Mouse (Mus musculus) A20 (cell line): ENCODE data around the gene 1700001C19Rik.

Experiments
- DNase-seq: peaks from one replicate; pipeline ENCODE4 v3.0.0-alpha.2; 2011; ENCODE audit warnings: low read depth, low spot score

1700001C19Rik gene

GRCm38 (mm10) chr17:47436907-47437547, at the start of gene 1700001C19Rik:
Gene 1700001C19Rik (minus strand): TSS chr17:47437376.
- no peak for DNase-seq

GRCm38 (mm10) chr17:47485791-47486190, 48.6 kb upstream of the 1700001C19Rik start:
- DNase-seq = peak; percentile 44

- no peak for DNase-seq
Measured at GRCm38 (mm10) chr17:47484993-47485392, 47.8 kb upstream of the 1700001C19Rik start.

DNA sequence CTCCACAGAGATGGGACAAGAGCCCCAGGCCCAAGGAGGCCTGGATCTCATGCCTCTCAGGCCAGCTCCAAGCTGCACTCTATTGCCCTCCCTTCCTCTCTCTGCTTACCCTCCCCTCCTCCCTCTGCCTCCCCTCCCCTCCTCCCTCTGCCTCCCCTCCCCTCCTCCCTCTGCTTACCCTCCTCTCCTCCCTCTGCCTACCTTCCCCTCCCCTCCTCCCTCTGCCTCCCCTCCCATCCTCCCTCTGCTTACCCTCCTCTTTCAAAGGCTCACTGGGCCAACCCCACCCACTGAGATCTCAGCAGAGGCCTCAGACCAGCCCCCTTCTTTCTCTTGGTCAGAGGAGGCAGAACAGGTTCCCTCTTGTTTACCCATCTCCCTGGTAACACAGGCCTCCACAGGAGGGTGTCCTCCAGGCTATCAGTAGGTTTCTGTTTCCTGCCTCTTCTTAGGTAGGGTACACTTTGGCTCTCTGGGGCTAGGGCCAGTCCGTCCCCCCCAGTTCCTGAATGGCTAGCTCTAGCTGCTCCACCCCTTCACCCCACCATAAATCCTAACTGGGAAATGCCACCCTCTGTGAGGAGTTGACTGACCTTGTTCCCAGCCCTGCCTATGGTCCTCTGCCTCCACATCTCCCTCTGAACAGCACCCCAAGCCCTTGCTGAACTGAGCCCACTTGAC, 47.2 kb upstream of the 1700001C19Rik start:
- peak; percentile 26 for DNase-seq

DNA sequence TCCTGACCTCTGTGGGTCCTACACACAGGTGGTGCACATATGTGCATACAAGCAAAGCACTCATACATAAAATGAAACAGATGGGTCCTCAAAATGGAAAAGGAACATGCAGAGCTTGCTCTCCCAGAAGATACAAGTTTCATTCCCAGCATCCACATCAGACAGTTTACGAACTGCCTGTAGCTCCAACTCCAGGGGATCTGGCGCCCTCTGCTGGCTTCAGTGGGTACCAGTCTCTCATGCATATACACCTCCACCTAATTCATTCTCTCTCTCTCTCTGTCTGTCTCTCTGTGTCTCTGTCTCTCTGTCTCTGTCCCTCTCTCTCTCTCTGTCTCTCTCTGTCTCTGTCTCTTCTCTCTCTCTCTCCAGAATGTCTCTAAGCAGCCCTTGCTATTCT, 45.2 kb upstream of the 1700001C19Rik start:
- peak; percentile 69 for DNase-seq

- no peak for DNase-seq
Measured at GRCm38 (mm10) chr17:47479887-47480286, 42.7 kb upstream of the 1700001C19Rik start.

- peak; percentile 50 for DNase-seq
Measured at GRCm38 (mm10) chr17:47475714-47476113, 38.5 kb upstream of the 1700001C19Rik start.

DNA sequence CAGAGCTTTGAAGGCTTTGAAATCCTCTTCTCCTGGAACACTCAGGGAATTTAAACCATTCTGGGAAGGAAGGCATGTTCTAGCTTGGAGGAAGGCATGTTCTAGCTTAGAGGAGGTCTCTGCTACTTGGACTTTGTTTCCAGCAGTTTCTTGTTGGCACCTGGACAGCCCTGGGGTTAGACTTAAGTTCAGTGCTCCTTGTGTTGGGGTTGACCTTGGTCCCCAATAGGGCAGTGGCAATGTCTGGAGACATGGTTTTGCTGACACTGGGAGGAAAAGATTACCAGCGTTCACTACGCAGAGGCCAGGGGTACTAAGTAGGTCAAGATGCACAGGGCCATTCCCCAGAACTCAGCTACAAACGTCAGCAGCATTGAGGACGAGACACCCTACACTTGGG, 38.0 kb upstream of the 1700001C19Rik start:
- no peak for DNase-seq

- DNase-seq = no peak
Measured at GRCm38 (mm10) chr17:47474250-47474649, 37.1 kb upstream of the 1700001C19Rik start.

GRCm38 (mm10) chr17:47473434-47473974, 36.3 kb upstream of the 1700001C19Rik start:
- DNase-seq = peak; percentile 64

DNA sequence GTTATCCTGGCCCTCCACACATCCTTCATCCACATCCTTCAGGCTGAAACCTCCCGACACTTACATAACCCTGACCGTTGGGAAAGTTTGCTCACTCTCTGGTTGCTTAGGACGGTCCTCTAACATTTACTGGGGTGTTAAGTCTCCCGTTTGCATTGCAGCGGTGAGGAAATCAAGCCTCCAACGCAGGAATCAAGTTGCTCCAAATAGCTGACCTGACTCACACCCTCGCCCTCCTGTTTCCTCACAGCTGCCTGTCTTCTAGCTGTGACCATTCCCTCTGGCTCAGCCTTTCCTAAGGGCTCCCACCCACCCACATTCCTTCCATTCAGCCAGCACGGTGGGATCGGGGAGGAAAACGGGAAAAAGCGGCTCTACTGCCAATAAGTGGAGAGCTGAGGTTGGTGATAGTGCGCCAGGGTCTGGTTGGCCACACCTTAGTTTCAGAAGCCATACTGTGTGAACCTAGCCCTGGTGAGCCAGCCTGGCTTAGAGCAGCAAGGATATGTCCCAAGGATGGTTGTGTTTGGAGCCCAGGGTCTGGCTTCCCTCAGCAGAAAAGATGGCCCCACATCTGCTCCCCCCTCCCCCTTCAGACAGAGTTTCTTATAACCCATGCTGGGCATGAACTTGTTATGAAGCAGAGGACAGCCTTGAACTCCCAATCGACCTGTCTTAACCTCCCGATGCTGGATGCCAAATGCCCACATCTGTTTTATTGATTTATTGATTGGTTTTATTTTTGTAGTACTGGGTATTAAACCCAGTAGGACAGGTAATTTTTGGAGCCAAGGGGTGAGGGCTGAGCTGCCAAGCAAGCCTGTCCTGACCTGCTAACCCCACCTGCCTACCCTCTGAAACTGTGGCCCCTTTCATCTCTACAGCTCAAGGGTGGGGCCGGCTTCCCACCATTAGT, 35.5 kb upstream of the 1700001C19Rik start:
- DNase-seq = no peak

- DNase-seq = no peak
Measured at GRCm38 (mm10) chr17:47470686-47471085, 33.5 kb upstream of the 1700001C19Rik start.

DNA sequence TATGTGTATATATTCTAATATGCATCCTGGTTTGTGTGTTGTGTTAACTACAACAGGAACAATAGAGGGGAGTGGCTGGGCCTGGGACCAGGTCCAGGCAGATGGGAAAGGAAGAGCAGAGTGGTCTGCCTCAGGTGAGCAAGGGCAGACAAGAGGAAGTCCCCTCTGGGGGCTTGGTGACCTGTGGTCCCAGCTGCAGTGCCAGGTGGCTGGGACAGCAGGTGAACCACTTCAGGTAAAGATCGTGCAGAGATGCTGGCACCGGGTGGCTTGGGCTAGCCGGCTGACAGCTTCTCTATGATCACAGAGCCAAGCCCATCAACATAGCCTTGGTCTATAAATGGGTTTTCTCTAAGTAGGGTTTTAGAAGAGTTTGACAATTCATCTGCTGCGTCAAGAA, 32.9 kb upstream of the 1700001C19Rik start:
- no peak for DNase-seq

- no peak for DNase-seq
Measured at GRCm38 (mm10) chr17:47469642-47470041, 32.5 kb upstream of the 1700001C19Rik start.

DNA sequence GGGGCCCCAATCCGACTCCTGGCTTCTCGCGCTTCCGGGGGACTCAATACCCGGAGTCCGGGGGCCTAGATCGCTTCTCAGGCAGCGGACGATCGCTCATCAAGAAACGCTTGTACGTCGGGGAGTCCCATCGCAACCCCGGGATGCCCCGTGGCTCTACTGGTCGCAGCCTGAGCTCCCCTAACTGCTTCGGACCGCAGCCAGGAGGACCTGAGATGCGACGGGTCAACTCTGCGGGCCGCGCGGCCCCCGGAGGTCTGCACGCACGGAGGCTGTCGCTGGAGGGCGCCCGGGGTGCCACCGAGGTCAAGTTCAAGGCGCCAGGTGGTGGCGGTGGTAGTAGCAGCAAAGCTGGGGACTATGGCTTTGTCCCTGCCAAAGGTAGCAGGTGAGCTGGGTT, 31.3 kb upstream of the 1700001C19Rik start:
- no peak for DNase-seq

GRCm38 (mm10) chr17:47468063-47468462, 30.9 kb upstream of the 1700001C19Rik start:
- no peak for DNase-seq

GRCm38 (mm10) chr17:47467659-47468058, 30.5 kb upstream of the 1700001C19Rik start:
- DNase-seq = no peak

GRCm38 (mm10) chr17:47466284-47466683, 29.1 kb upstream of the 1700001C19Rik start:
- no peak for DNase-seq

DNA sequence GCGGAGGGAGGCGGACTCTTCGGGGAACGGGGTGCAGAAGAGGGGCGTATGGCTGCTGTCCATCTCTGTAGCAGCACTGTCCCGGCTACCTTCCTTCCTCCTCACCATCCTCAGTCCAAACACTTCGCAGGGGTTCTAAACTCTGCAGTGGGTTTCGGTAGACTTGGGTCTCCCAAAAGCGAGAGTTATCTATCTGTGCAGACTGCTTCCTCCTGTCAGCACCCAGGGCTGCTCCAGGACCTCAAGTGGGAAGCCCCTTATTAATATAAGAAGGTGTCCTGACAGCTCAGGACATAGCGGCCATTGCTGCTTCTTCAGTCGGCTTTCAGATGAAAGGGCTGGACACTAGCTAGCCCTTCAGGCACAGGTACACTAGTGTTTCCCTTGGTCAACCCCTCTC, 27.8 kb upstream of the 1700001C19Rik start:
- DNase-seq = no peak

DNA sequence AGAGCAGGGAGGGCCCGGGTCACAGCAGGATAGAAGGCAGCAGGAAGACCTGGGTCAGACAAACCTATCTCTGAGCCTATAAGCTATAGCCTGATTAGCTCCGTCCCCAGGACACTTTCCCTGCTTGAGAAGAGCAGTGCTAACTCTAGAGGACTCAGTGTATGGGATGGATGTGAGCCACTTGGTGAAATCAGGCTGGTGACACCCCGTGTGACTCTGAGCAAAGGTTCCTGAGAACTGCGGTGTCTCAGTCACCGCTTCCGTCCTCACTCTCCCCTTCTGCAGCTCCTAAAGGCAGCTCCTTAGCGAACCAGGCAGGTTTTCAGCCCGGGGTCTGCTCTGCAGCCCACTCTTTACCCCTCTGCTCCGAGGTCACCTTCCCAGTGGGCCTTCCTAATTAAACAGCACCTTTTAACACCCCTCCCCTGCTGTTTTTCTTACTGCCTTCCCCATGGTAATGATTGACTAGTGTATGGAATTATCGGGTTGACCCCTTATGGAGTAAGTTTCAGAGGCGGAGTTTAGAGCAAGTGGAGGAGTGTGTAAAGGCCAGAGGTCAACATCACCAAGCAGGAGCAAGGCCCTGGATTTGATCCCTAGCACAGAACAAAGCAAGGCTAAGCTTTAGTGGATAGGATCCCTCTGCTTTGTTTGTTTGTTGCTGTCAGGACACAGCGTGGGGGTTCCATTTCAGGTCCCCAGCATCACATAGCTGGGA, 27.2 kb upstream of the 1700001C19Rik start:
- DNase-seq = no peak

DNA sequence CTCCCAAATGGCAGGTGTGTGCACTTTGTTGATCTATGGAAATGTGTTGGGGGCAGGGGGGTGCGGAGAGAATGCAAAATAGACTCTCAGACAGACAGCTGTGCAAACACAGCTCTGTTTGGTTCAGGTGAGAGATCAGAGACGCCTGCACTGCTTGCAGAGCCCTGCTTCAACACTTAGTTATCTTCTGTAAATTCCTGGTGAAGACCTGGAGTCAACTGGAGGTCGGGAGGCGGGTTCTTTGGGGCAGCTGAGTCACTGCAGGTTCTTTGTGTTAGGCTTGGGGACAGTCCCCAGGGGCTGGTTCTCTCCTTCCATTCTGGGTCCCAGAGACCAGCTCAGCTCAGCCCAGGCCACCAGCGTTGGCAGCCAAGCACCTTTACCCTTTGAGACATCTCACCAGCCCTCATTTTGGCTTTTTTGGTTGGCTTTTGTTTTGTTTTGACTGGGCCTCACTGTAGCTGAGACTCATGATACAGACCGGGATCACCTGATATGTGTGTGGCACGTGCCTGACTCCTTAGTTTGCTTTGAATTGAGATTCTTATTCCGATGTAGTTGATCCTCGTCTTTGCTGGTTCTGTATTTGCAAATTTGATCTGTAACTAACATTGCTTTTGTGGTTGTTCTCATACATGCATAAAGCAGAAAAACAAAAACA, 25.7 kb upstream of the 1700001C19Rik start:
- peak; percentile 77 for DNase-seq
